Mouse (Mus musculus) cortical plate, adult 2 months (tissue): ENCODE measurements at regions not wholly inside any gene's neighbourhood (a gene's known extent, or its start where the extent isn't known, plus 50 kb on each side); places are given as distances from the start of the nearest gene placed in this dataset.

Experiments
- CTCF ChIP-seq: fragments of 200-500 bp; IDR thresholded peaks from 2 replicates; pipeline ENCODE4 v1.5.1; 2011; ENCODE audit warnings: mild to moderate bottlenecking, control low read depth, low read length; ENCODE audit not compliant: insufficient read depth; ENCODE audit errors: extremely low read depth
- POLR2A ChIP-seq: fragments of 200-500 bp; IDR thresholded peaks from 2 replicates; pipeline ENCODE4 v1.6.1; 2011; ENCODE audit warnings: mild to moderate bottlenecking, low read length, control low read depth; ENCODE audit not compliant: insufficient read depth; ENCODE audit errors: extremely low read depth

DNA sequence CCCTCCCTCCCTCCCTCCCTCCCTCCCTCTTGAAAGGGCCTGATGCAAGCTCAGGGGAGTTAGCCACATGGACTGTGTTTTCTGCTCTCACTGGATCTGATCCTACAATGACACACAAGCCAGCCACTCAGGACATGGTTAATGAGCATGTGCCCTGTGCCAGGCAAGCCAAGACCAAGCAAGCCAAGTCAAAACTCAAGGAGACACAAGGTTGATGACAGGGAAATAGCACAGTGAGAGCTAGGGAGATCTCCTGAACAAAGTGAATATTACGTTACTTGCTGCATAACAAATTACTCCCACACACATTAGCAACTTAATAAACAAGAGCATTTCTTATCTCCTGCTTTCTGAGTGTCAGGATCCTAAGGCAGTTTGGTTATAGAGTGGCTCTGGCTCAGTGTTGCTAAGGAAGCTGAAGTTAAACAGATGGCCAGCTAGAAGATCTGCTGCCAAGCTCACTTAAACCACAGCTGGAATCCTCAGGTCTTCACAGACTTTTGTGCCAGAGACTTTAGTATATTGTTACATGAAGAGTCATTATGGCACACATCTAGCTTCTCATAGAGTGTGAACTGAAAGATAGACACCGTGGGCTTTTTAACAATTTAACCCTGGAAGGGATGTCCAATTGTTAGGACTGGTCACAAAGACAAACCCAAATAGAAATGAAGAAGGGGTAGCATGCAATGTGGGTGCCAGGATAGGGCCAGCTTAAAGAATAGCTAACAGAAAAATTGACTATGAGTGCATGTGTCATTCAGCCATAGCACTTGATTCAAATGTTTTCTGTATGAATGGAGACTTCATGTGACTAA, 77.9 kb downstream of the Pxdc1 start:
- TF ChIP-seq CTCF (no peak), POLR2A (no peak)
